Mouse (Mus musculus) liver, adult 2 months (tissue): ENCODE data around the gene Plcl1.

ENCODE experiments used
- CTCF ChIP-seq: fragments of 200-500 bp; IDR thresholded peaks from 2 replicates; pipeline ENCODE4 v1.5.1; 2011; ENCODE audit warnings: low read depth, low read length, control low read depth
- POLR2A ChIP-seq: fragments of 200-500 bp; IDR thresholded peaks from 2 replicates; pipeline ENCODE4 v1.6.1; 2011; ENCODE audit warnings: low read length, control low read depth; ENCODE audit not compliant: insufficient read depth; ENCODE audit errors: extremely low read depth

DNA sequence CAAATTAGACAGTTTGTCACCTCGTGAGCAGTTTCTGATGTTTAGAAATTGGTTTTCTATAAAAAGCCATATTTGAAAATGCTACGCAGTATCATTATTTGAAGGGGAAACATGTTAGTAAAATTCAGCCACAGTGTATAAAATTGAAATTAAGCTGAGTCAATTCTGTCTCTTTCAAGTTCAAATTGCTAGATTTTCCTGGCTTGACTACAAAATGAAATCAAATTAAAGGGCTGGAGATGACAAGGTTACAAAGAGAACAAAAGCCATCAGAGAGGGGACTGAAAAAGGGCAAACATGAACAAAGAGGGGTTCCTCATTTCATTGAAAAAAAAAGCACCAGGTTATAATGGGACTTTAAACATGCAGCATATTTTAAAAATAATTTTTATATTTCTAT lies 255.7 kb downstream of the Plcl1 start:
- TF ChIP-seq CTCF (no peak), POLR2A (no peak)
